Mouse (Mus musculus): ENCODE measurements around the gene Tor4a.

The Tor4a gene

GRCm38 (mm10) chr2:25171101-25171768 lies 25.5 kb downstream of the Tor4a start:
- DNase-seq (ENCODE audit: low read depth, low spot score): no peak

- DNase-seq (ENCODE audit: low read depth, low spot score): no peak
Measured at GRCm38 (mm10) chr2:25170326-25171100, 26.2 kb downstream of the Tor4a start.

GRCm38 (mm10) chr2:25169778-25170177 lies 26.9 kb downstream of the Tor4a start:
- no peak for DNase-seq (ENCODE audit: low read depth, low spot score)

- DNase-seq (ENCODE audit: low read depth, low spot score): peak; percentile 38
Measured at GRCm38 (mm10) chr2:25168665-25168978, 28.1 kb downstream of the Tor4a start.

GRCm38 (mm10) chr2:25167919-25168664 lies 28.6 kb downstream of the Tor4a start:
- DNase-seq (ENCODE audit: low read depth, low spot score): peak; percentile 49

GRCm38 (mm10) chr2:25167481-25167880 lies 29.2 kb downstream of the Tor4a start:
- no peak for DNase-seq (ENCODE audit: low read depth, low spot score)

- DNase-seq (ENCODE audit: low read depth, low spot score): peak; percentile 73
Measured at GRCm38 (mm10) chr2:25157655-25158054, 39.0 kb downstream of the Tor4a start.

- DNase-seq (ENCODE audit: low read depth, low spot score): peak; percentile 47
Measured at GRCm38 (mm10) chr2:25156990-25157389, 39.7 kb downstream of the Tor4a start.

GRCm38 (mm10) chr2:25156177-25156576 lies 40.5 kb downstream of the Tor4a start:
- DNase-seq (ENCODE audit: low read depth, low spot score): no peak

GRCm38 (mm10) chr2:25151280-25151956 lies 45.3 kb downstream of the Tor4a start:
- DNase-seq (ENCODE audit: low read depth, low spot score): no peak

- DNase-seq (ENCODE audit: low read depth, low spot score): no peak
Measured at GRCm38 (mm10) chr2:25149643-25150042, 47.0 kb downstream of the Tor4a start.

- DNase-seq (ENCODE audit: low read depth, low spot score): no peak
Measured at GRCm38 (mm10) chr2:25147892-25148291, 48.8 kb downstream of the Tor4a start.

GRCm38 (mm10) chr2:25147398-25147797 lies 49.3 kb downstream of the Tor4a start:
- DNase-seq (ENCODE audit: low read depth, low spot score): no peak

- DNase-seq (ENCODE audit: low read depth, low spot score): no peak
Measured at GRCm38 (mm10) chr2:25145346-25145745, 51.3 kb downstream of the Tor4a start.

Measured in ES-CJ7 (cell line).